Mouse (Mus musculus) neural tube, embryonic 11.5 days (tissue): Measurements from ENCODE around the gene Scn5a. TPM values are rescaled to one million over a fixed set of nuclear protein-coding genes. Genes with fewer than 3 reads are reported as not detected.

Experiments
- ATAC-seq: fragments of 200-750 bp; cut with Nextera tagmentation; 2 replicates; pipeline ENCODE4 v1.8.0; 2017; ENCODE audit warnings: moderate number of reproducible peaks, mild to moderate bottlenecking, moderate TSS enrichment, moderate library complexity; ENCODE audit not compliant: insufficient read depth, low FRiP score, low TSS enrichment
- DNase-seq: peaks from one replicate; pipeline ENCODE4 v3.0.0-alpha.2; 2015; ENCODE audit warnings: low spot score
- H3K27ac ChIP-seq: fragments of 300-500 bp; sonication (generic); 2 replicates; pipeline ENCODE4 v1.5.1; 2014; ENCODE audit warnings: low read depth, mild to moderate bottlenecking, low read length
- H3K27me3 ChIP-seq: fragments of 300-500 bp; sonication (generic); 2 replicates; pipeline ENCODE4 v1.6.1; 2014; ENCODE audit warnings: mild to moderate bottlenecking, low read length, mixed read lengths; ENCODE audit not compliant: control insufficient read depth, insufficient read depth
- H3K36me3 ChIP-seq: fragments of 300-500 bp; sonication (generic); 2 replicates; pipeline ENCODE4 v1.6.1; 2014; ENCODE audit warnings: mild to moderate bottlenecking, low read length, moderate library complexity, mixed read lengths; ENCODE audit not compliant: control insufficient read depth, insufficient read depth
- H3K4me1 ChIP-seq: fragments of 300-500 bp; sonication (generic); 2 replicates; pipeline ENCODE4 v1.6.1; 2014; ENCODE audit warnings: low read length, mixed read lengths; ENCODE audit not compliant: control insufficient read depth, insufficient read depth
- H3K4me2 ChIP-seq: fragments of 300-500 bp; sonication (generic); 2 replicates; pipeline ENCODE4 v1.6.1; 2014; ENCODE audit warnings: low read depth, mild to moderate bottlenecking, moderate library complexity
- H3K4me3 ChIP-seq: fragments of 300-500 bp; sonication (generic); 2 replicates; pipeline ENCODE4 v1.5.1; 2014; ENCODE audit warnings: low read depth, low read length
- H3K9ac ChIP-seq: fragments of 300-500 bp; sonication (generic); 2 replicates; pipeline ENCODE4 v1.6.1; 2014; ENCODE audit warnings: mild to moderate bottlenecking, low read length
- H3K9me3 ChIP-seq: fragments of 300-500 bp; sonication (generic); 2 replicates; pipeline ENCODE4 v1.6.1; 2016; ENCODE audit warnings: low read length; ENCODE audit not compliant: control insufficient read depth
- WGBS: fragments of 180-500 bp; shearing (Covaris S2); extraction: QIAGEN DNeasy Blood & Tissue Kit; methylation state at CpG from one replicate; pipeline ENCODE4 v1.1.7; 2014; 5-methylcytosine and 5-hydroxymethylcytosine counted together
- polyA plus RNA-seq: library from polyadenylated mRNA; unstranded; fragments of >200 nt; fragmentation: Nextera tagmentation; extraction: Ambion mirVana; gene quantifications from 2 replicates; pipeline ENCODE4 v1.2.1, GENCODE M21; 2014

The Scn5a gene
- polyA plus RNA-seq, 1 experiment from 2014 or later, result 1.0 TPM

DNA sequence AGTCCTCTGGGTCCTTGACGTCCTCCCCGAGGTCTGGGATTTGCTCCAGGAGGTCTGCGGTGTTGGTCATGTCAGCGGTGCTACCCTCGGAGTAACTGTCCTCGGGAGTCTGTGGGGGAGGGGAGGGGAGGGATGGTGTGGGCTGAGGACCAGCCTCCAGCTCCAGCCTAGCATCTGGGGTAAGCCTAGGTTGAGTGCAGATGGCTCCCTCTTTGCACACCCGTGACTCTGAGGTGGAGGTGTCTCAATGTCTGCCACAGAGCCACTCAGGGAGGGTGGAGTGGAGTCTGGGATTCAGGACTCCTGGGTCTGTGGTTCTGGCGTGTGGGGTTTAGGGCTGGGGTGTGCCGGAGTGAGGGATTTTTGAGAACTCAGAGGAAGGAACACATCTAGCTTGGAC, 65.8 kb downstream of the Scn5a start:
- Histone ChIP-seq H3K9me3 (no peaks in the 10 kb centered on the region), H3K36me3 (no peaks in the 10 kb centered on the region), H3K4me2 (no peak overlapping the region), H3K9ac (no peak overlapping the region), H3K27me3 (no peaks in the 10 kb centered on the region), H3K27ac (no peak overlapping the region), H3K4me1 (no peaks in the 10 kb centered on the region), H3K4me3 (no peak overlapping the region)
- whole genome bisulfite sequencing, result 81% methylated on average over 9 of the region's 9 CpGs
- DNase-seq (no peak), ATAC-seq (no peak)

DNA sequence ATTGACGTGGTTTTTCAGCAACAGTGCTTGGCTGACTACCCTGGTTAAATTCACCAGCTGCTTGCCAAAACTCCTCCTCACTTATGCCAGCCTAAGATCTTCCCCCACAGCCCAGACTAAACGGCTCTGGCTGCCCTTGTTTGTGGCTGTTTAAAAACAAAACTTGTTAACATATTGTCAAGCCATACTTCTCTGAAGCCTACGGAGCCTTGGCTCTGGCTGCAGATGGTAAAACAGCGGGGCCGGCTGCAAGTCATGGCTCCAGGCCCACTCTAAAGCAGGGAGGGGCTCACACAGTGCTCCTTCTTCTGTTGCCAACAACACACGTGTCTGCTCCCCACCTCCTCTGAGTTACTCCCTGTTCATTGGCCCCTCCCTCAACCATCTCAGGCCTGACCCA, 67.9 kb downstream of the Scn5a start:
- Histone ChIP-seq H3K4me1 (no peaks in the 10 kb centered on the region), H3K27me3 (no peaks in the 10 kb centered on the region), H3K9me3 (no peaks in the 10 kb centered on the region), H3K9ac (no peak overlapping the region), H3K36me3 (no peaks in the 10 kb centered on the region), H3K4me3 (no peak overlapping the region), H3K27ac (no peak overlapping the region), H3K4me2 (no peak overlapping the region)
- WGBS, result 73% methylated on average over 6 of the region's 6 CpGs
- DNase-seq (no peak), ATAC-seq (no peak)

- no peak overlapping the region for H3K9ac ChIP-seq
- no peak overlapping the region for H3K27ac ChIP-seq
- no peaks in the 10 kb centered on the region for H3K36me3 ChIP-seq
- H3K9me3 ChIP-seq, result no peaks in the 10 kb centered on the region
- H3K4me3 ChIP-seq, result no peak overlapping the region
- no peaks in the 10 kb centered on the region for H3K4me1 ChIP-seq
- 65% methylated on average over 11 of the region's 11 CpGs for WGBS
- no peak overlapping the region for H3K4me2 ChIP-seq
- ATAC-seq (no peak), DNase-seq (no peak)
- no peaks in the 10 kb centered on the region for H3K27me3 ChIP-seq
These were observed 73.7 kb downstream of the Scn5a start for GRCm38 (mm10) chr9:119504981-119505658.

DNA sequence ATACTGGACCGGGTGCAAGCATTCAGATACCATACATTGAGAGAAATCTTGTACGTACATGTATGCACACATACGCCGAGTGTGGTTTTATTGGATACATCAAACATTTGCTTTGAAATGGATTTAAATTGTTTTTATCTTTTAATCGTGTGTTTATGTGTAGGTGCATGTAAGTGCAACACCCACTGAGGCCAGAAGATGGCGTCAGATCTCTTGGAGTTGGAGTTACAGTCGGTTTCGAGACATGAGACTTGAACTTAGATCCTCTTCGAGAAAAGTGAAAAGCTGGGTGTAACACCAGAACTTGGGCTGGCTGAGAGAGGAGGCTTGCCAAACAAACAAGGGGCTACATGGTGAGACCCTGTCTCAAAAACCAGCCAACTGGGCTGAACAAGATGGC, 75.2 kb downstream of the Scn5a start:
- DNase-seq (no peak), ATAC-seq (no peak)
- H3K9me3 ChIP-seq, result no peaks in the 10 kb centered on the region
- no peaks in the 10 kb centered on the region for H3K4me1 ChIP-seq
- H3K4me2 ChIP-seq, result no peak overlapping the region
- H3K27ac ChIP-seq, result no peak overlapping the region
- H3K36me3 ChIP-seq, result no peaks in the 10 kb centered on the region
- WGBS, result 91% methylated on average over 9 of the region's 9 CpGs
- H3K9ac ChIP-seq, result no peak overlapping the region
- no peaks in the 10 kb centered on the region for H3K27me3 ChIP-seq
- no peak overlapping the region for H3K4me3 ChIP-seq

GRCm38 (mm10) chr9:119498885-119499284, 79.9 kb downstream of the Scn5a start:
- ATAC-seq, result no peak
- 85% methylated on average over 7 of the region's 7 CpGs for WGBS

GRCm38 (mm10) chr9:119498247-119498607, 80.6 kb downstream of the Scn5a start:
- Histone ChIP-seq H3K4me3 (no peak overlapping the region), H3K27ac (no peak overlapping the region), H3K9ac (no peak overlapping the region), H3K36me3 (no peaks in the 10 kb centered on the region), H3K4me1 (no peaks in the 10 kb centered on the region), H3K4me2 (no peak overlapping the region), H3K9me3 (no peaks in the 10 kb centered on the region), H3K27me3 (no peaks in the 10 kb centered on the region)
- no peak for ATAC-seq
- 84% methylated on average over 9 of the region's 9 CpGs for WGBS
- DNase-seq, result no peak

More at GRCm38 (mm10) chr9:119498885-119499284, 79.9 kb downstream of the Scn5a start:
- Histone ChIP-seq H3K36me3 (no peaks in the 10 kb centered on the region), H3K9ac (no peak overlapping the region), H3K4me2 (no peak overlapping the region), H3K27ac (no peak overlapping the region), H3K9me3 (no peaks in the 10 kb centered on the region), H3K4me1 (no peaks in the 10 kb centered on the region), H3K27me3 (no peaks in the 10 kb centered on the region), H3K4me3 (no peak overlapping the region)
- DNase-seq, result no peak

GRCm38 (mm10) chr9:119497546-119498246, 81.1 kb downstream of the Scn5a start:
- H3K4me1 ChIP-seq, result no peaks in the 10 kb centered on the region
- H3K36me3 ChIP-seq, result no peaks in the 10 kb centered on the region
- H3K27ac ChIP-seq, result no peak overlapping the region
- no peak for DNase-seq
- H3K4me3 ChIP-seq, result no peak overlapping the region
- no peaks in the 10 kb centered on the region for H3K9me3 ChIP-seq
- ATAC-seq, result no peak
- no peaks in the 10 kb centered on the region for H3K27me3 ChIP-seq
- 90% methylated on average over 15 of the region's 15 CpGs for WGBS
- no peak overlapping the region for H3K9ac ChIP-seq
- H3K4me2 ChIP-seq, result no peak overlapping the region

- no peaks in the 10 kb centered on the region for H3K4me1 ChIP-seq
- no peak for ATAC-seq
- no peaks in the 10 kb centered on the region for H3K36me3 ChIP-seq
- no peak overlapping the region for H3K4me3 ChIP-seq
- H3K9ac ChIP-seq, result no peak overlapping the region
- H3K9me3 ChIP-seq, result no peaks in the 10 kb centered on the region
- no peak for DNase-seq
- H3K27me3 ChIP-seq, result no peaks in the 10 kb centered on the region
- H3K4me2 ChIP-seq, result no peak overlapping the region
- 76% methylated on average over 5 of the region's 5 CpGs for WGBS
- no peak overlapping the region for H3K27ac ChIP-seq
These were observed 81.9 kb downstream of the Scn5a start for GRCm38 (mm10) chr9:119496960-119497359.

DNA sequence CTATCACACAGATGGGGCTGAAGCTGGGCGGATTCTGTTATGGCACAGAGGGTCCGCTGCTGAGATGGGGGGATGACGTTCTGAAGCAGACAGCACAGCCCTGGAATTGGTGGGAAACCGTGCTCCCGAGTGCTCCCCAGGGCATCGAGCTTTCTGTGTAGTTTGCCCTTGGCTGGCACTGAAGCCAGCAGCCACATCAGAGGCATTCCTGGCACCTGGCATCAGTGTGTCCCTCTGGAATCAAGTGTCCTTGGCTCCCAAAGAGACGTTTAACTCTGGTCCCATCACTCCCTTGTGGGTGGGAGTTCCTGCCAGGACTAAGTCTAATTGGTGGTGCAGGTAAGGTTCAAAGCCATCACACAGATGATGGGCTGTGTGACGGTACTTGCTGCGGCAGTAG, 82.5 kb downstream of the Scn5a start:
- 91% methylated on average over 9 of the region's 9 CpGs for WGBS
- no peak for DNase-seq

More for the DNA sequence above, 82.5 kb downstream of the Scn5a start:
- Histone ChIP-seq H3K9ac (no peak overlapping the region), H3K4me1 (no peaks in the 10 kb centered on the region), H3K9me3 (no peaks in the 10 kb centered on the region), H3K27me3 (no peaks in the 10 kb centered on the region), H3K36me3 (no peaks in the 10 kb centered on the region), H3K27ac (no peak overlapping the region), H3K4me3 (no peak overlapping the region), H3K4me2 (no peak overlapping the region)
- ATAC-seq, result no peak
